Mouse (Mus musculus) 3134 (cell line): Measurements from ENCODE around the gene D1Ertd622e.
"Not testable (repeated sequence)": the region's sequence is repeated elsewhere in the genome, so short reads cannot be mapped to it uniquely, and the experiment has no call there.

Experiments
- DNase-seq: peaks from one replicate; pipeline ENCODE4 v3.0.0-alpha.2; 2011; ENCODE audit warnings: low spot score; ENCODE audit not compliant: insufficient read length; ENCODE audit errors: extremely low read depth

D1Ertd622e gene

GRCm38 (mm10) chr1:97584171-97584570, 77.7 kb downstream of the D1Ertd622e start:
- DNase-seq = no peak

DNA sequence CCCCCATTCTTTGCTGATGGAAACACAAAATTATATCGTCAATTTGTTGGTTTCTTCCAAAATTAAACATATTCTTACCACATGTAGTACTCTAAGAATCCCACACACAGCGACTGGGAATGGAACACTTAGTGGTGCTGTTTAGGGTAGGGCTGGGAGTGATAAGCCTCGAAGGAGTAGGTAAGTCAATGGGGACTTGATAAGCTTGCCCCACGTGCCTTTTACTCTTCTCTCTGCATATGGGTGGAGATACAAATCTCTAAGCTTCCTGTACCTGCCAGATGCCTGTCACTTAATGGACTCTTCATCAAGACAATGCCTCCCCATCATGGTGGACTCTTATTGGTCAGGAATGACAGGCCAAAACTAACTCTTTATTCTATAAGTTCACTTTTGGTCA, 78.8 kb downstream of the D1Ertd622e start:
- DNase-seq = no peak

- not testable (repeated sequence) for DNase-seq
These were observed 81.2 kb downstream of the D1Ertd622e start for GRCm38 (mm10) chr1:97580680-97581079.

DNA sequence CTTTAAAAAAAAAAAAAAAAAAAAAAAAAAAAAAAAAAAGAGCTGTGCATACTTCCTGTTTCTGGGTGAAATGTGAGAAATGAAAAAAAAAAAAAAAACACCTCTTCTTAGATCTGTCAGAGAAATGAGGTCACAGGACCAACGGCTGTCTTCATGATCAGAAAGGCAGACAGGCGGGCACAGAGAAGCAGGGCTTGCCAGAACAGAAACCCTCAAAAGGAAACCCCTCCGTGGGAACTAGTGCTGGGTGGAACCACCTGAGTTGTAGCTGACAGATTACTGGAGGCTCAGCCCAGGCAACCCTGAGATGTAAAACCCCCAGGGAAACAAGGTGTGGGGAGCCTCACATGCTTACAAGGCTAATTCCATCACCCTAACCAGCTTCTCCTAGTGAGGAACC, 81.6 kb downstream of the D1Ertd622e start:
- no peak for DNase-seq

- no peak for DNase-seq
These were observed 83.9 kb downstream of the D1Ertd622e start for GRCm38 (mm10) chr1:97578025-97578417.

- no peak for DNase-seq
These were observed 84.5 kb downstream of the D1Ertd622e start for GRCm38 (mm10) chr1:97577062-97578024.

DNA sequence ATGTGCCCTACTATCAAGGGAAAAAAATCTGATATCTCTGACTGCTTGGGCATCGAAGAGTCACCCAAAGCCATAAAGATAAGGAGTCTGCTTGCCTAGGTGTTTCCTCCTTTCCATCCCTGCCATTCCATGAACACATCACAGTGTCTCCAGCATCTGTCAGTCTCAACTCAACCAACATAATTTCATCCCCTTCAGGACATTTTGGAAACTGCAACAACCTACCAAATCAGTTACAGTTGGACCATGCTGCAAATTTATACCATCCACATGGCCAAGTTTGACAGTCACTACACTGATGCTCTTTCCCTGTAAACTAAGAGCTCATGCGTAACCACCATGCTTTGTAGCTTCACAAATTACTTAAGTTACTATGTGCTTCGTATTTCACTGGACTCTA, 85.3 kb downstream of the D1Ertd622e start:
- DNase-seq = no peak

DNA sequence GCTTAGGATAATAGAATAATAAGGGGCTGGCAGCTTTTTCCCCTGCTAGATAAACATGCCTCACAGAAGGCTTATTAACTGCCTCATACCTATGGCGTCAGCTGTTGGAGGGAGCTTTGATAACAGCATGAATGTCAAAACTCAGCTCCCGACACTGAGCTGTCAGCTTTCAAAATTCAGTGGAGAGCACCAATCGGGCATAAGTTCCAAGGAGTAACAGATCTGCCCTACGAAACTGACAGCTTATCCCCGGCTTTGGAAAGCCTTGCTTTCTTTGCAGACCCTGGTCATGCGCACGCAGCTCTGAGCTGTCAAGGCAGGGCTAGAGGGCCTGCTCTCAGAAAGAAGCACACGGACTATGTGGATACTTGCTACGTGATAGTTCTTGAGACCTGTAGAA, 91.1 kb downstream of the D1Ertd622e start:
- DNase-seq = no peak

GRCm38 (mm10) chr1:97567956-97568355, 93.9 kb downstream of the D1Ertd622e start:
- DNase-seq = no peak

DNA sequence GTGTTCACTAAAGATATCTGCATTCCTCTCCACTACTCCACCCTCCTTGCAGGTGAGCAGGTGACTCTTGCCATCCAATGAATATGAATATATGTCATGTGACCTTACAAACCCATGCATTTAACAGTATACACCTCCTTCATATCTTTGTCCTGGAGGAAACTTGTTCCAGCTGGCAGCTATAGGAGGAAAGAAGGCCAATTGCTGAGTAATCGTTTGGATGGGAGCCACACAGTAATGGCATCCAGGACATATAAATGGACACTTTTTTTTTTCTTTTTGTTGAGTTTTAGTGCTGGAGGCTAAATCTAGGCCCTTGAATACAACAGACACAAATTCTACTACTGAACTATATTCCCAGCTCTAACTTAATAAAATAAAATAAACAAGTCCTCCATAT, 97.2 kb downstream of the D1Ertd622e start:
- no peak for DNase-seq

- no peak for DNase-seq
These were observed 99.0 kb downstream of the D1Ertd622e start for GRCm38 (mm10) chr1:97562867-97563266.
